Mouse (Mus musculus) c-Kit-positive CD71-negative TER-119-negative erythroid progenitor cells, embryonic 14.5 days (primary cell): Measurements from ENCODE around the gene Rpl3.

ENCODE experiments used
- DNase-seq: peaks from one replicate; pipeline ENCODE4 v3.0.0-alpha.2; 2013; ENCODE audit warnings: low read depth

The Rpl3 gene

DNA sequence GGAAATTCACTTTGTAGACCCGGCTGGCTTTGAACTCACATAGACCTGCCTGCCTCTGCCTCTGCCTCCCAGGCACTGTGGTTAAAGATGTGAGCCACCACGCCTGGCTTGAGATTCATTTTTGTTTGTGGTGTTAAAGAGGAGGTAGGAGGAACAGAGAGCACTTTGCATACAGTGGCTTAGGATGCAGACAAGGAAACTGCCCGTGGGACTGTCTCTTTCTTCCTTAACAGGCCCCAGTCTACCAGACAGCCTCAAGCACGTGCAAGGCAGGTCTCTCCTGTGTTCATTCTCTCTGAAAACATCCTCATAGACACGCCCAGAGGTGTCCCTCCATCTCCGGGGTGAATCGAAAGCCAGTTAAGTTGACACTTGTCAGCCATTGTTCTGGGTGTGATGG, 57.3 kb downstream of the Rpl3 start:
- no peak for DNase-seq

GRCm38 (mm10) chr15:80031133-80031532, 60.5 kb downstream of the Rpl3 start:
- DNase-seq = no peak

- DNase-seq = no peak
These were observed 61.3 kb downstream of the Rpl3 start for GRCm38 (mm10) chr15:80030399-80030798.

- no peak for DNase-seq
These were observed 62.8 kb downstream of the Rpl3 start for GRCm38 (mm10) chr15:80028862-80029261.
